Mouse (Mus musculus) brown adipose tissue, adult 24 weeks (tissue): ENCODE measurements around the gene Kpna6. TPM values are rescaled to one million over a fixed set of nuclear protein-coding genes. Genes with fewer than 3 reads are reported as not detected.
"Not testable (repeated sequence)": the region's sequence is repeated elsewhere in the genome, so short reads cannot be mapped to it uniquely, and the experiment has no call there.

Experiments used
- H3K27ac ChIP-seq: fragments of 200-500 bp; replicated peaks from 2 replicates; pipeline ENCODE4 v1.5.1; 2012; ENCODE audit warnings: low read depth, mild to moderate bottlenecking, low read length
- H3K4me1 ChIP-seq: fragments of 200-500 bp; 2 replicates; pipeline ENCODE4 v1.6.1; 2012; ENCODE audit warnings: low read length, mixed read lengths; ENCODE audit not compliant: control insufficient read depth, insufficient read depth, insufficient read length
- H3K4me3 ChIP-seq: fragments of 200-500 bp; 2 replicates; pipeline ENCODE4 v1.5.1; 2012; ENCODE audit warnings: low read depth, mild to moderate bottlenecking, low read length, moderate library complexity; ENCODE audit not compliant: insufficient read depth
- polyA plus RNA-seq: library from polyadenylated mRNA; stranded (reverse); fragments of >200 nt; gene quantifications from 2 replicates; pipeline ENCODE4 v1.2.4, GENCODE M21; 2012; ENCODE audit not compliant: missing spikeins, insufficient read depth, insufficient read length

Kpna6 gene
- 45.7 and 75.5 TPM in 2 replicates for polyA plus RNA-seq

DNA sequence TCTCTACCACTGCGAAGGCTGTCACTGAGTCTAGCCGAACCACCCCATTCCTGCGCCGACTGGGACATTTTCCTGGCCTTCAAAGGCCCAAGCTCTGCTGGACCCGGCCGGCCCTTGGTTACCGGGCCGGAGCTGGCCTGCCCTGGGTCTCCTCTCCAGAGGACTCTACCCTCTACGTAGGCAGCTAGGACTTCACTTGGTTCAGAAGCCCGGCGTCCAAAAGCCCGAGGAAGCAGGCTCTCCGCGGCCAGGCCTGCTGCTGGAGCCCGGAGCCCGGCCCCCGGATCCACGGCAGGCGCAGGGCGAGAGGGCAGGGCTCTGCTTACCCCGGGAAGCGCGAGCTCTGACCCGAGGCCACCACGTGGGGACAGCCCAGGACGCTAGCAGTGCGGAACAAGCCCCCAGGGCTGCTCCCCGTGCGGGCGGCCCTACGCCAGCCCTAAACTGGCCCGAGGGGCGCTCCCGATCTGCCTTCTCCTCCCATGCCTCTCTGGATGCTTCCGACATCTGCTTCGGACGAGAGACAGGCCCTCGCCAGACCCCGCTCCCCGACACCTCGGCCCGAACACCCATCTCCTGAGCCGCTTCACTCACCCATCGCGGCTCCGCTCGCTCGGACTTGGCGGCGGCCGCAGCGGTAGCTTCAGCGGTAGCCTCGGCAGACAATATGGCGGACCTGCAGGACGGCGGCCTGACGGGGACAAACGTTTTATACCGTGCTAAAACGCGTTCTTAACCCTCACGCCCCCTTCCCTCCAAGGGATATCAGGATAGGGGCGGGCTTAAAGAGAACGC, at the start of gene Kpna6:
Kpna6 (minus strand) TSS at position 685 of the 795 bp plus-strand sequence.
- H3K4me1 ChIP-seq = peaks cover 3% of the 10 kb centered on the region; the same call in 1 of the 2 replicates

GRCm38 (mm10) chr4:129716310-129716709, 43.7 kb upstream of the Kpna6 start:
- Histone ChIP-seq H3K4me1 (no peaks in the 10 kb centered on the region), H3K27ac (no peak overlapping the region), H3K4me3 (no peak overlapping the region)

More for the DNA sequence above, at the start of gene Kpna6:
- peak within 1 kb of the TSS; percentile 91 for H3K27ac ChIP-seq
- H3K4me3 ChIP-seq = peak within 1 kb of the TSS; percentile 97

DNA sequence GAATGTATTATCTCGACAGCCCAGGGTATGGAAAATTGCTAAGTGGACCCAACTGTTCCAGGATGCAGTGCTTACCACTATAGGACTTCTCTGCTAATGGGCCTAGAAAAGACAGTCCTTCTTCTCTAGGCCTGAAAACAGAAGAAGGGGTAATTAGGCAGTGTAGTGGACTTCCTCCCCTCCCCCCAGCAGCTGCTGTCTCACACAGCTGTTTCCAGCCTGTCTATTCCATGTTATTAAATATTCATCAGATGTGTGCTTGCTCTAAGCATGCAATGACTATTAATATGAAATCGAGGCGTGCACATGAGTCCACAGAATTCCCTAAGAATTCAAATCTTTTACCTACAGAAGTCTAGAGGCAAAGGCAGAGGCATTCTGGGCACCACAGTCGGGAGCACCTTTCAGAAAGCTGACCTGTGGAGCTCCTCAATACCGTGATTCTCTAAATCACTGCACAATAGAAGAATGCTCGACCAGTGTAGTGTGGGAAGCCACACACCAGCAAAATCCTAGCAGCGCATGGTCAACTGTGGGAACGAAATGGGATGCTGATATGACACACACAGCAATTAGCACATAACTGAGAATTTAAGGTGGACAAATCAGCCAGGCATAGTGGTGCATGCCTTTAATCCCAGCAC, 37.0 kb upstream of the Kpna6 start:
- H3K4me1 ChIP-seq = no peaks in the 10 kb centered on the region
- H3K4me3 ChIP-seq = no peak overlapping the region
- H3K27ac ChIP-seq = no peak overlapping the region

DNA sequence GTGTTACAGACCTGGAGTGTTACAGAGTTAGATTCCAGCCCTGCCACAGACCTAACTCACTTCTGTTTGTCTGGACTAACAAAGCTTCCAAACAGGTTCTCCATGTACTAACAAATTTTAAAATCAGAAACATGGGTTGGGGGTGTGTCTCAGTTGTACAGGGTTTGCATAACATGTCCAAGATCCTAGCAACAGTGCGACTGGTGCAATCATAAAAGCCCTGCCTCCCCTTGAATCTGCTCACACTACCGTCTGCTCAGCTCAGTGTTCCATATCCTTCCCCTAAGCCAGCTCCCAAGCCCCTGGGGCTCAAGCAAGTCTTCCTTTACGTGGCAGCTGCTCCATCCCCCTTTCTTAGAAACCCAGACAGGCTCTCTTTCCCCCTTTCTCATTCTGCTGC, 34.2 kb upstream of the Kpna6 start:
- H3K27ac ChIP-seq = no peak overlapping the region
- no peaks in the 10 kb centered on the region for H3K4me1 ChIP-seq
- H3K4me3 ChIP-seq = no peak overlapping the region

DNA sequence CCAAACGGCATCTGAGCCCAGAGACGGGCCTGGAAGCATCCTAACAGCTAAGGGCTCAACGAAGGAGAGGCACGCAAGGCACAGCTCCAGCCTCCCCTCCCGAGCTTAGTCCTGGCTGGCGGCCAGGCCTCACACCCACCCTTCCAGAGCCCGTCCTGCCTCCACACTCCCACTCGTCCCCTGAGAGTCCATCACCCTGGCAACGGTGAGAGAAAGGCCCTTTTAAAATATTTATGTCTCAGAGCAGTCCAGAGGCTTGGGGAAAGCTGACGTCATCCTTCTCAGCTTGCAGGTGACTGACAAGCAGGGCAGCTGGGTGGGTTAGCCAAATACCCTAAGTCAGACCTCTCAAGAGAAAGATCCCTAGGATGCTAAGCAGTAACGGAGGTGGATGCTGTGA, 29.9 kb upstream of the Kpna6 start:
- Histone ChIP-seq H3K4me3 (no peak overlapping the region), H3K4me1 (no peaks in the 10 kb centered on the region), H3K27ac (no peak overlapping the region)

DNA sequence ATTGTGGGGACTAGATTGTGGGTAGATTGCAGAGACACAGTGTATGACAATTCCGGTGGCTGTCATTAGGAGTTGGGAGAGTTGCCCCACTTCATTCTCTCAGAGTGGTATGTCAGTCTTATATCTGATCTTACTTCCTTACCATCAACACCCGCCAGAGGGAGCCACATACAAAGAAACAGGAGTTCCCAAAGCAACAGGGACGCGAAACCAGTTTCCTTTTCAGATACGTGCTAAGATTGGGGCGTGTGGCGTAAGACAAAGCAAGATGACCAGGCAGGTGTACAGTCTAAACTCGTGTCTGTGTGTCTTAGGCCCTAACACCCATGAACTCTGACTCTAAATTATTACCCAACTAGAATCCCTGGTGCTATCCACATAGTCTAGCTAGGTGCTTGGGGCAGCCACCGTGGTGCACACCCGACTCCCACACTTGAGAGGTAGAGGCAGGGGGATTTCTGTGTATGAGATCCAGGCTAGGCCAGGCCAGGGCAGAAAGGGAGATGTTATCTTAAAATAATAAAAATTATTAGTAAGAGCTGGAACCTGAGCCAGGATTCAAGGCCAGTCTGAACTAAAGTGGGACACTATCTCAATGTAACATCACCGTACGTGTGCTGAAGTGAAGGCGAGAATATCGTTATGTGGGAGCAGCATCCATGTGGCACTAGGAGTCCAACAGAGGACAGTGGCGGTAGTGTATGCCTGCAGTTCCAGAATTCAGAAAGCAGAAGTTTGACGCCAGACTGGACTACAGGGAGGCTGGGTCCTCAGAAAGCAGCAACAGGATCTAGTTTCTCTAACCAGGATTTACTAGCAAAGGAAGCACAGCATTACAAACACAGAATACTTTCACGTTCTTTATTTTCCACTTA, 29.2 kb upstream of the Kpna6 start:
- peak overlapping the region; percentile 12; the same call in 1 of the 2 replicates for H3K4me3 ChIP-seq
- H3K4me1 ChIP-seq = no peaks in the 10 kb centered on the region
- no peak overlapping the region for H3K27ac ChIP-seq

GRCm38 (mm10) chr4:129700661-129701060, 28.1 kb upstream of the Kpna6 start:
- H3K27ac ChIP-seq, H3K4me1 ChIP-seq, H3K4me3 ChIP-seq: not testable (repeated sequence)

- Histone ChIP-seq H3K4me3 (no peak overlapping the region), H3K27ac (no peak overlapping the region), H3K4me1 (no peaks in the 10 kb centered on the region)
These were observed 27.6 kb upstream of the Kpna6 start for GRCm38 (mm10) chr4:129700216-129700615.

GRCm38 (mm10) chr4:129697191-129697590, 24.6 kb upstream of the Kpna6 start:
- Histone ChIP-seq H3K27ac (no peak overlapping the region), H3K4me3 (peak overlapping the region; percentile 91), H3K4me1 (no peaks in the 10 kb centered on the region)

DNA sequence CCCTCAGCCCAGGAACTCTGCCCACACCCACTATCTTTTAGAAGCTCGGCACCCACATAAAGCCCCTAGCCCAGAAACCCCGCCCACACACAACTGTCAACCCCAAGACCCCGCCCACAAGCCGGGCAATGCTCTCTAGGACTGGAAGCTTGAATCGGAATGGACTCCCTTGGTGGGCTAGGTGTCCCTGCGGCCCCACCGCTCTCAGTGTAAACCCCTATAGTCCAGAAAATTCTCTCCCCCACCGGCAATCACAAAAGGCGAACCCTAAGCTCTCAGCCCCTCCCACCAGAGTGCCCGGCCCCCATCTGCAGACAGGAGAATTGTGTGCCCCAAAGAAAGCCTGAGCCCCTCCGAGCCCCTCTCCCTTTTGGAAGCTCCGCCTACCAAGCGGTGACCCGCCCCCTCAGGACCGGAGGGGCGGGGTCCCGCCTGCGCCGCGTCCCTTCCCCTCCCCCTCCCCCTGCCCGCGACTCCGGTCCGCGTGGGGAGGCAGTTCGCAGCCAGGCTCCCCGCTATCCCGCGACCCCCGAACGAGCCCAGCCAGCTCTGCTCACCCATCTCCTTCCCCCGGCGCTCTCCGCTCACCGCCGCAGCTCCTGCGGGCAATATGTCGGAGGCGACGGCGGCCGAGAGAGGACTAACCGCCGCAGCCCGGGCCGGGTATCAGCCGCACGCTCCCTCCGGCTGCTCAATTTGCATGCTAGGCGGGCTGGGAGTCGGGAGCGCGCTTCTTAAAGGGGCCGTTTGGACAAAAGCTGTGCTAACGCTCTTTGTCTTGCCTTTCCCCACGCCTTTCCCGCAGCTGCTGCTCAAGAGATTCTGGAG, 23.8 kb upstream of the Kpna6 start, which contains the start of gene Tmem39b:
Tmem39b (minus strand) TSS at position 681 of the 828 bp plus-strand sequence.
- peak within 1 kb of the TSS; percentile 61 for H3K27ac ChIP-seq
- no peaks in the 10 kb centered on the region for H3K4me1 ChIP-seq
- H3K4me3 ChIP-seq = peak within 1 kb of the TSS; percentile 91

DNA sequence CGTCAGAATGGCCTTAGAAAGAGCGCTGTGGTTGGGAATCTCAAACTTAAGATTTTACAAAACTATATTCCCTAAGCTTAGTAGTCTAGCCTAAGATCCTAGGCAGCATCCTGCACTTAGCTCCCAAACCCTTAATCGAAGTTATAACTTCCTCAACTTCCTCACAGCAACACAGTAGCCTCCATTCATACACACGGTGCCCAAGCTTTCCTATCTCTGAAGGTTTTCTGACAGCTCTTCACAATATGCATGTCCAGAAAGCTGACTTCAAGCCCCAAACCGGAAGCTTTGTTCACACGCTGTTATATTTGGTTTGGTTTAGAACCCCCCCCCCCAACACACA, 23.2 kb upstream of the Kpna6 start:
- Histone ChIP-seq H3K4me1 (no peaks in the 10 kb centered on the region), H3K27ac (no peak overlapping the region)

DNA sequence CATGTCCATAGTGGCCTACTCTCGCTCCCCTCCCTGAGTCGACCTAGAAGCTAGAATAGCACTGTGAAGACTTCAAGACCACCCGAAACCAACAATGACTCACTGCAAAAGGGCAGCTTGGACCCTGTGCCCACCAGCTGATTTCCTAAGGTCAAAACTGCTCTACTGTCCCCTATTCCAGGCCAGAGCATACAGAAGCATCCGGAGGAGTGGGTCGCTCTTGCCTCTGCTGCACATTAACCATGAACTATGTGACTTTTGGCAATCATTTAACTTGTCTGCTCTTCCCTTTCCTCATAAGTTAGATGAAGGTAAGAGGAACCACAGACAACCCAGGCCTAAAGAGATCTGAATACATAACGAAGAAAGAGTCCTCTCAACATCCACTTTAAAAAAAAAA, 12.0 kb upstream of the Kpna6 start:
- Histone ChIP-seq H3K4me1 (no peaks in the 10 kb centered on the region), H3K4me3 (no peak overlapping the region), H3K27ac (no peak overlapping the region)

More for the DNA sequence above, 23.2 kb upstream of the Kpna6 start:
- peak overlapping the region; percentile 91 for H3K4me3 ChIP-seq

GRCm38 (mm10) chr4:129683901-129684493, 11.4 kb upstream of the Kpna6 start:
- Histone ChIP-seq H3K4me1 (no peaks in the 10 kb centered on the region), H3K4me3 (no peak overlapping the region), H3K27ac (no peak overlapping the region)

- Histone ChIP-seq H3K27ac (no peak overlapping the region), H3K4me3 (no peak overlapping the region), H3K4me1 (no peaks in the 10 kb centered on the region)
These were observed 9.3 kb upstream of the Kpna6 start for GRCm38 (mm10) chr4:129681837-129682236.
